12 mouse cellular contexts compared by ENCODE assay signal in the genomic region with DNA sequence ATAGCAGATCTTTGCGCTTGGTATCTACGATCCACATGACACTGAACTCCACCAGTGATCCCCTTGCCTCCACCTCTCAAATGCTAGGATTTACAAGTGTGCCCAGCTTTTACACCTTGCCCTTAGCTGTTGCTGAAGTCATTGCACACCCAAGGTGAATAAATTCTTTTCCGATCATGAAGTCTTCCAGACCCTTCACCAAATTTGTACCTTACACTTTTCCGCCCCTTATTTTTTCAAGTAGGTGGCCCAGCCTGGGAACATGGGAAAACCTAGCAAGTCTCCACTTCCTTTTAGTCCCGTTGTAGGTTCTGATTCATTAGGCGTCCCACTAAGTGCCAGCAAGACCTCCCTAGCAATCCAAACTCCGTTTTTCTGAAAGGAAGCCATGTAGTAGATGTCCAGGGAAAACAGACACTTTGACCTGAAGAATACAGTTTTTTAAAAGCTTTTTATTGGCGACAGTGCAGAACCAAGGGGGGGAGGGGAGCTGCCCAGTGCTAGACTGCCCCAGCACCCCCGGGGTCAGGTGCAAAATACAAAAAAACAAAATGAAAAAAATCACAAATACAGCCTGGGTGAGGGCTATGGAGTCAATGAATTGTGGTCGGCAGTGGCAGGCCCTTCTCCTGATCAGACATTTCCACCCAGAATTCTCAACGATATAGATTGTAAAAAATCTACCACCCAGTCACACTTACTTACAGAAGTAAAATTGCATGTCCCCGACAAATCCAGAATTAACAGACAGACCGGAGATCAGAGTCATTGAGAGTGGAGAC. TPM values are rescaled to one million over a fixed set of nuclear protein-coding genes. Genes with fewer than 3 reads are reported as not detected.
DNase-seq lines count a peak whose midpoint lies in the region; ATAC-seq and TF ChIP-seq lines count a peak whose summit lies in the region.
"Had no signal": no experiment of that assay in that cellular context is flagged by ENCODE, and none has a peak within 500 bp of the region (broad histone marks: within the 10 kb centered on the region; RNA-seq: fewer than 3 reads in every experiment).

No protein-coding gene starts in this region.

- H3K9ac ChIP-seq in lung, embryonic 14.5 days = peak overlapping the region; percentile 27; the same call in 1 of the 2 replicates
- H3K9ac ChIP-seq in forebrain, embryonic 12.5 days = no peak overlapping the region
- no peak overlapping the region for H3K9ac ChIP-seq in intestine, embryonic 15.5 days
- H3K9ac ChIP-seq in neural tube, embryonic 14.5 days (replicated peaks; ENCODE audit: low read depth, low read length) = no peak overlapping the region

- no peaks in the 10 kb centered on the region for H3K36me3 ChIP-seq in lung, embryonic 14.5 days (ENCODE audit: insufficient read depth)
- H3K36me3 ChIP-seq in forebrain, embryonic 12.5 days (replicated peaks) = no peaks in the 10 kb centered on the region
- H3K36me3 ChIP-seq in intestine, embryonic 15.5 days = no peaks in the 10 kb centered on the region
- H3K36me3 ChIP-seq in neural tube, embryonic 14.5 days (ENCODE audit: control insufficient read depth, insufficient read depth, low read length) = no peaks in the 10 kb centered on the region

- WGBS in lung, embryonic 14.5 days = 49% methylated on average over 13 of the region's 13 CpGs
- WGBS in forebrain, embryonic 12.5 days = 51% methylated on average over 13 of the region's 13 CpGs
- WGBS in intestine, embryonic 15.5 days = 51% methylated on average over 13 of the region's 13 CpGs
- WGBS in neural tube, embryonic 14.5 days = 51% methylated on average over 13 of the region's 13 CpGs

- peak overlapping the region; percentile 39; the same call in 1 of the 2 replicates for H3K4me3 ChIP-seq in lung, embryonic 14.5 days (ENCODE audit: low read depth, low read length)
- H3K4me3 ChIP-seq in forebrain, embryonic 12.5 days (replicated peaks) = peak overlapping the region; percentile 42; the same call in 1 of the 2 replicates
- no peak overlapping the region; the same call in 1 of the 2 replicates for H3K4me3 ChIP-seq in intestine, embryonic 15.5 days (replicated peaks)
- H3K4me3 ChIP-seq in neural tube, embryonic 14.5 days (ENCODE audit: low read depth, low read length) = peak overlapping the region; percentile 37; the same call in 1 of the 2 replicates

- ATAC-seq in lung, embryonic 14.5 days (ENCODE audit: insufficient read depth) = no peak
- ATAC-seq in forebrain, embryonic 12.5 days (ENCODE audit: low FRiP score) = no peak
- ATAC-seq in intestine, embryonic 15.5 days = no peak
- no peak for ATAC-seq in neural tube, embryonic 14.5 days (ENCODE audit: low read depth)

- no peak for DNase-seq in lung, embryonic 14.5 days
- no peak for DNase-seq in lung, postnatal 10 days
- DNase-seq in retina, postnatal 1 day = no peak
- DNase-seq in urinary bladder, postnatal 14 days (ENCODE audit: low spot score) = no peak
- DNase-seq: adrenal gland, postnatal 36 days; heart, postnatal 4 days; lung, postnatal 14 days; right cerebral cortex, postnatal 14 days; thymus, postnatal 36 days had no signal

- no peak for TF ChIP-seq CTCF in lung, embryonic 14.5 days (IDR thresholded peaks at IDR 0.05; ENCODE audit: low read depth)

- no peak overlapping the region for H3K27ac ChIP-seq in lung, embryonic 14.5 days (ENCODE audit: low read depth)
- no peak overlapping the region for H3K27ac ChIP-seq in forebrain, embryonic 12.5 days
- no peak overlapping the region for H3K27ac ChIP-seq in intestine, embryonic 15.5 days
- H3K27ac ChIP-seq in neural tube, embryonic 14.5 days (ENCODE audit: low read depth, low read length) = no peak overlapping the region

- H3K9me3 ChIP-seq in lung, embryonic 14.5 days (ENCODE audit: low read depth, low read length) = no peaks in the 10 kb centered on the region
- H3K9me3 ChIP-seq in forebrain, embryonic 12.5 days = no peaks in the 10 kb centered on the region
- no peaks in the 10 kb centered on the region for H3K9me3 ChIP-seq in intestine, embryonic 15.5 days
- H3K9me3 ChIP-seq in neural tube, embryonic 14.5 days (ENCODE audit: control insufficient read depth, low read length) = no peaks in the 10 kb centered on the region

- H3K4me1 ChIP-seq in lung, embryonic 14.5 days (ENCODE audit: insufficient read depth) = no peaks in the 10 kb centered on the region
- H3K4me1 ChIP-seq in forebrain, embryonic 12.5 days = peaks cover 32% of the 10 kb centered on the region
- peaks cover 27% of the 10 kb centered on the region for H3K4me1 ChIP-seq in intestine, embryonic 15.5 days (replicated peaks)
- 0 out of 2 replicates have a peak, but pooled peaks cover 6% of the 10 kb centered on the region for H3K4me1 ChIP-seq in neural tube, embryonic 14.5 days (ENCODE audit: control insufficient read depth, insufficient read depth, low read length)

- H3K4me2 ChIP-seq in lung, embryonic 14.5 days = peak overlapping the region; percentile 54; the same call in 1 of the 2 replicates
- peak overlapping the region; percentile 59 for H3K4me2 ChIP-seq in forebrain, embryonic 12.5 days
- peak overlapping the region; percentile 47 for H3K4me2 ChIP-seq in intestine, embryonic 15.5 days (replicated peaks)
- H3K4me2 ChIP-seq in neural tube, embryonic 14.5 days (ENCODE audit: low read depth, low read length) = peak overlapping the region; percentile 50; the same call in 1 of the 2 replicates

- H3K27me3 ChIP-seq in lung, embryonic 14.5 days (ENCODE audit: insufficient read depth, low read length) = peaks cover 58% of the 10 kb centered on the region
- peaks cover 61% of the 10 kb centered on the region for H3K27me3 ChIP-seq in forebrain, embryonic 12.5 days
- H3K27me3 ChIP-seq in intestine, embryonic 15.5 days (replicated peaks) = peaks cover 58% of the 10 kb centered on the region
- H3K27me3 ChIP-seq in neural tube, embryonic 14.5 days (ENCODE audit: control insufficient read depth, insufficient read depth, low read length) = peaks cover 35% of the 10 kb centered on the region

RNA-seq across cellular contexts. Expression of gene Fosb, which starts 7.4 kb away (rescaled TPM):
- not detected in 2 replicates for polyA plus RNA-seq in lung, embryonic 14.5 days (2014; fragmentation: Nextera tagmentation; extraction: Ambion mirVana)
- polyA plus RNA-seq in forebrain, embryonic 12.5 days (2016; fragmentation: Nextera tagmentation; extraction: Ambion mirVana) = 0.24 TPM in 1 of 2 replicates, not detected in the other
- 0.09 and 0.14 TPM in 2 replicates for polyA plus RNA-seq in intestine, embryonic 15.5 days (2015; fragmentation: Nextera tagmentation; extraction: Ambion mirVana)
- polyA plus RNA-seq in neural tube, embryonic 14.5 days (2014; fragmentation: Nextera tagmentation; extraction: Ambion mirVana) = not detected in 2 replicates

RNA-seq across cellular contexts. Expression of gene Rtn2, which starts 20.0 kb away (rescaled TPM):
- 8.0 and 9.1 TPM in 2 replicates for polyA plus RNA-seq in lung, embryonic 14.5 days (2014; fragmentation: Nextera tagmentation; extraction: Ambion mirVana)
- polyA plus RNA-seq in forebrain, embryonic 12.5 days (2016; fragmentation: Nextera tagmentation; extraction: Ambion mirVana) = 70.3 and 74.1 TPM in 2 replicates
- 11.3 and 12.5 TPM in 2 replicates for polyA plus RNA-seq in intestine, embryonic 15.5 days (2015; fragmentation: Nextera tagmentation; extraction: Ambion mirVana)
- polyA plus RNA-seq in neural tube, embryonic 14.5 days (2014; fragmentation: Nextera tagmentation; extraction: Ambion mirVana) = 115 and 118 TPM in 2 replicates

RNA-seq across cellular contexts. Expression of gene Ppm1n, which starts 22.6 kb away (rescaled TPM):
- polyA plus RNA-seq in lung, embryonic 14.5 days (2014; fragmentation: Nextera tagmentation; extraction: Ambion mirVana) = not detected in 2 replicates
- polyA plus RNA-seq in forebrain, embryonic 12.5 days (2016; fragmentation: Nextera tagmentation; extraction: Ambion mirVana) = 0.19 TPM in 1 of 2 replicates, not detected in the other
- polyA plus RNA-seq in intestine, embryonic 15.5 days (2015; fragmentation: Nextera tagmentation; extraction: Ambion mirVana) = 0.14 and 0.34 TPM in 2 replicates
- polyA plus RNA-seq in neural tube, embryonic 14.5 days (2014; fragmentation: Nextera tagmentation; extraction: Ambion mirVana) = 0.66 and 0.75 TPM in 2 replicates

RNA-seq across cellular contexts. Expression of gene Vasp, which starts 30.8 kb away (rescaled TPM):
- 88.9 and 95.3 TPM in 2 replicates for polyA plus RNA-seq in lung, embryonic 14.5 days (2014; fragmentation: Nextera tagmentation; extraction: Ambion mirVana)
- polyA plus RNA-seq in forebrain, embryonic 12.5 days (2016; fragmentation: Nextera tagmentation; extraction: Ambion mirVana) = 42.4 and 43.0 TPM in 2 replicates
- 109 and 114 TPM in 2 replicates for polyA plus RNA-seq in intestine, embryonic 15.5 days (2015; fragmentation: Nextera tagmentation; extraction: Ambion mirVana)
- polyA plus RNA-seq in neural tube, embryonic 14.5 days (2014; fragmentation: Nextera tagmentation; extraction: Ambion mirVana) = 17.4 and 40.9 TPM in 2 replicates

RNA-seq across cellular contexts. Expression of gene Ercc1, which starts 42.1 kb away (rescaled TPM):
- 88.6 and 90.5 TPM in 2 replicates for polyA plus RNA-seq in lung, embryonic 14.5 days (2014; fragmentation: Nextera tagmentation; extraction: Ambion mirVana)
- 89.7 and 100 TPM in 2 replicates for polyA plus RNA-seq in forebrain, embryonic 12.5 days (2016; fragmentation: Nextera tagmentation; extraction: Ambion mirVana)
- polyA plus RNA-seq in intestine, embryonic 15.5 days (2015; fragmentation: Nextera tagmentation; extraction: Ambion mirVana) = 51.6 and 52.0 TPM in 2 replicates
- polyA plus RNA-seq in neural tube, embryonic 14.5 days (2014; fragmentation: Nextera tagmentation; extraction: Ambion mirVana) = 90.4 and 98.9 TPM in 2 replicates
